Mouse (Mus musculus) liver, postnatal 0 days (tissue): Measurements from ENCODE around the gene Fam240b.

Experiments used
- CTCF ChIP-seq: sonication (generic); IDR thresholded peaks from 2 replicates; pipeline ENCODE4 v1.5.1; 2016; ENCODE audit warnings: antibody characterized with exemption, low read depth
- EP300 ChIP-seq: IDR thresholded peaks from 2 replicates; pipeline ENCODE4 v1.6.1; 2016; ENCODE audit warnings: antibody characterized with exemption, low read depth, mild to moderate bottlenecking

- TF ChIP-seq EP300, result no peak
- no peak for TF ChIP-seq CTCF
Measured at GRCm38 (mm10) chr13:64511616-64512015, 14.0 kb upstream of the Fam240b start.
